Mouse (Mus musculus) stomach, postnatal 0 days (tissue): Measurements from ENCODE around the gene Nap1l1.

ENCODE experiments used
- CTCF ChIP-seq: IDR thresholded peaks from 2 replicates; pipeline ENCODE4 v1.5.1; 2016; ENCODE audit warnings: antibody characterized with exemption, low read depth, mild to moderate bottlenecking, moderate library complexity
- EP300 ChIP-seq: optimal IDR thresholded peaks from 2 replicates; pipeline ENCODE3; 2016; ENCODE audit warnings: antibody characterized with exemption

- TF ChIP-seq CTCF (no peak), EP300 (no peak)
Measured at GRCm38 (mm10) chr10:111433502-111433901, 39.5 kb upstream of the Nap1l1 start.
